ENCODE assay signal across 13 mouse cellular contexts in genomic region chr15:32005986-32006385, GRCm38 (mm10).
"Had no signal": no experiment of that assay in that cellular context is flagged by ENCODE, and none has a peak within 500 bp of the region (broad histone marks: within the 10 kb centered on the region; RNA-seq: fewer than 3 reads in every experiment).

No protein-coding gene starts in this region.

- H3K9ac ChIP-seq: liver, embryonic 15.5 days; lung, embryonic 15.5 days had no signal

- H3K36me3 ChIP-seq: limb, embryonic 10.5 days; liver, embryonic 15.5 days; lung, embryonic 15.5 days had no signal

- DNase-seq: kidney, adult 9 months; kidney, postnatal 10 days; lung, postnatal 14 days; thymus, postnatal 4 days had no signal

- H3K27me3 ChIP-seq: liver, embryonic 15.5 days; lung, embryonic 15.5 days; megakaryocyte, embryonic 14.5 days had no signal

- H3K4me2 ChIP-seq: liver, embryonic 11.5 days; liver, embryonic 15.5 days; lung, embryonic 15.5 days; midbrain, embryonic 11.5 days had no signal

- H3K27ac ChIP-seq: limb, embryonic 10.5 days; liver, embryonic 15.5 days; lung, embryonic 15.5 days; macrophage; stomach, postnatal 0 days had no signal

- H3K9me3 ChIP-seq: limb, embryonic 10.5 days; liver, embryonic 15.5 days; lung, embryonic 15.5 days; megakaryocyte, embryonic 14.5 days had no signal

- H3K4me1 ChIP-seq: liver, embryonic 15.5 days; megakaryocyte, embryonic 14.5 days had no signal

- ATAC-seq: midbrain, embryonic 16.5 days had no signal

- H3K4me3 ChIP-seq: limb, embryonic 10.5 days; liver, embryonic 15.5 days; lung, embryonic 15.5 days; megakaryocyte, embryonic 14.5 days had no signal
